Mouse (Mus musculus) hindbrain, embryonic 16.5 days (tissue): ENCODE results near the gene Trnau1ap. TPM values are rescaled to one million over a fixed set of nuclear protein-coding genes. Genes with fewer than 3 reads are reported as not detected.

Experiments used
- ATAC-seq: fragments of 200-750 bp; cut with Nextera tagmentation; 2 replicates; pipeline ENCODE4 v1.8.0; 2017; ENCODE audit warnings: moderate TSS enrichment, moderate library complexity
- H3K27ac ChIP-seq: fragments of 300-500 bp; sonication (generic); 2 replicates; pipeline ENCODE4 v1.5.1; 2014; ENCODE audit warnings: low read depth, mild to moderate bottlenecking, control low read depth, low read length, moderate library complexity
- H3K27me3 ChIP-seq: fragments of 300-500 bp; sonication (generic); replicated peaks from 2 replicates; pipeline ENCODE4 v1.6.1; 2014; ENCODE audit warnings: low read length; ENCODE audit not compliant: control insufficient read depth, insufficient read depth
- H3K36me3 ChIP-seq: fragments of 300-500 bp; sonication (generic); 2 replicates; pipeline ENCODE4 v1.6.1; 2014; ENCODE audit warnings: mild to moderate bottlenecking, low read length, moderate library complexity, mixed read lengths; ENCODE audit not compliant: control insufficient read depth, insufficient read depth
- H3K4me1 ChIP-seq: fragments of 300-500 bp; sonication (generic); 2 replicates; pipeline ENCODE4 v1.6.1; 2014; ENCODE audit warnings: low read depth, low read length; ENCODE audit not compliant: control insufficient read depth, insufficient read depth
- H3K4me2 ChIP-seq: fragments of 300-500 bp; sonication (generic); 2 replicates; pipeline ENCODE4 v1.6.1; 2014; ENCODE audit warnings: mild to moderate bottlenecking, low read length, control low read depth, moderate library complexity
- H3K4me3 ChIP-seq: fragments of 300-500 bp; sonication (generic); 2 replicates; pipeline ENCODE4 v1.5.1; 2014; ENCODE audit warnings: mild to moderate bottlenecking, low read length, control low read depth, moderate library complexity
- H3K9ac ChIP-seq: fragments of 300-500 bp; sonication (generic); 2 replicates; pipeline ENCODE4 v1.6.1; 2014; ENCODE audit warnings: low read depth, mild to moderate bottlenecking, control low read depth, low read length, moderate library complexity
- H3K9me3 ChIP-seq: fragments of 300-500 bp; sonication (generic); 2 replicates; pipeline ENCODE4 v1.6.1; 2014; ENCODE audit warnings: mild to moderate bottlenecking, low read length, moderate library complexity; ENCODE audit not compliant: control insufficient read depth
- WGBS: fragments of 180-500 bp; shearing (Covaris S2); extraction: QIAGEN DNeasy Blood & Tissue Kit; methylation state at CpG from one replicate; pipeline ENCODE4 v1.1.7; 2014; 5-methylcytosine and 5-hydroxymethylcytosine counted together
- polyA plus RNA-seq: library from polyadenylated mRNA; unstranded; fragments of >200 nt; fragmentation: Nextera tagmentation; extraction: Ambion mirVana; gene quantifications from 2 replicates; pipeline ENCODE4 v1.2.1, GENCODE M21; 2015

The Trnau1ap gene
- polyA plus RNA-seq, 1 experiment from 2014 or later, result 75.2 TPM

DNA sequence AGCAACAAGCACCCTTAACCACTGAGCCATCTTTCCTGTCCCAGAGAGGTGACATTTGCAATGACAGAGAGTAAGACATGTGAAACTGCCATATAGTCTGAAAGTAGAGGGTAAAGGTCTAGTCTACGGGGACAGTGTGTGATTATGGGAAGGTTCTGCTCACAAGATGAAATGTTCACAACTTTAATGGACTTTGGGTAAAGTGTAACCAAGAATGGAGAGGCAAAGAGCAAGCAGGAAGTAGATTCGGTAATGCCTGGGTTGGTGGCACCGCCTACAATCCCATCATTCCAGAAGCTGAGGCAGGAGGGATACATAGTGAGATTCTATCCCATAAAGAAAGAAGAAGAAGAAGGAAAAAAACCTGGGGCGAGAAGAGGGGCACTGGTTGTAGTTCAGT lies 16.9 kb upstream of the Trnau1ap start:
- Histone ChIP-seq H3K27ac (no peak overlapping the region), H3K4me2 (no peak overlapping the region), H3K36me3 (no peaks in the 10 kb centered on the region), H3K9ac (no peak overlapping the region), H3K27me3 (no peaks in the 10 kb centered on the region), H3K4me1 (peaks cover 14% of the 10 kb centered on the region), H3K9me3 (no peaks in the 10 kb centered on the region), H3K4me3 (no peak overlapping the region)
- 86% methylated on average over 4 of the region's 4 CpGs for WGBS
- ATAC-seq, result no peak

DNA sequence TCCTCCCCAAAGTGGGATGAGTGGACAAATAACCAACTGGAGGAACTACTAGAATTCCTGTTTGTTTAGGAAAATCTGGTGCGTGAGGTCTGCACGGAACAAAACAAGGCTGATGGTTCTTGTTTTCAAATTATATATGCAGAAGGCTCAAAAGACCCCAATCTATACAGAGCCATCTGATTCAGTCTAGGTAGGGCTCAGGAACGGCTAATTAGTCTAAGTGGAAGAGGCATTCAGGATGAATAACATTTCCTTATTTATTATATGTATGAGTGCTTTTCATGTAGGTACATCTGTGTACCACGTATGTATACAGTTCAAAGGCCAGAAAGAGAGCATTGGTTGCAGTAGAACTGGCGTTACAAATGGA lies 16.5 kb upstream of the Trnau1ap start:
- no peaks in the 10 kb centered on the region for H3K27me3 ChIP-seq
- no peak overlapping the region for H3K9ac ChIP-seq
- H3K36me3 ChIP-seq, result no peaks in the 10 kb centered on the region
- H3K4me1 ChIP-seq, result peaks cover 14% of the 10 kb centered on the region
- no peak overlapping the region for H3K27ac ChIP-seq
- peak; percentile 17; the same call in 1 of the 2 replicates for ATAC-seq
- H3K4me3 ChIP-seq, result peak overlapping the region; percentile 80
- peak overlapping the region; percentile 82; the same call in 1 of the 2 replicates for H3K4me2 ChIP-seq
- no peaks in the 10 kb centered on the region for H3K9me3 ChIP-seq
- 45% methylated on average over 5 of the region's 5 CpGs for WGBS

DNA sequence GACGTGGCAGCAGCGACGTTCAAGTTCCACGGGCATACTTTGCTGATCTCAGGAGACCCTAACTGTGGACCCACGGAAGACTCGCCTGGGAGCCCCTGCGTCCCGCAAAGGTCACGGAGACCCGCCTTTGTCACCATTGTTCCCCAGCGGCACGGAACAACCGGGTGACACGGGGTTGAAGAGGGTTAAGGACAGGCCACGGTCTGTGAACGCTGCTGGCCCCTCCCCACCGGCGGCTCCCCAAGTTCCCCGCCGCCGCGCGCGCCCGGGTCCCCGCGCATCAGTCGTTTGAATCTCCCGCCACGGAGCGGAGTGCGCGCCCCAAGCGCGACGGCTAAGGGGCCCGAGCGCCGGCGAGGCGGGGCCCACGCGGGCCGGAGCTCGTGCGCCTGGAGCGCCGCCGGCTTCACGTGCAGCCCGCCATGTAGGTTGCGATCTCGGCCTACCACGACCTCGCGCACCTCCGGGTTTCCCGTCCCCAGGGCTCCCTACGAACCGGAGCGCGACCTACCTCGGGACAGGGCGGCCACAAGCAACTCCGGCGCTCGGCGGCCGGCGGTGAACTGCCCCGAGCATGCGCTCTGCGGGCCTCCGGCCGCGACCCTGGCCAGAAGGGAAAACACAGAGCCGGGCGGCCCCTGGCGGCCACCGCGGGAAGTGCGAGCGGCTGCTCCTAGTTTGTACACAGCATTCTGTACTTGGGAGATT lies 16.0 kb upstream of the Trnau1ap start:
- Histone ChIP-seq H3K4me1 (peaks cover 14% of the 10 kb centered on the region), H3K36me3 (no peaks in the 10 kb centered on the region), H3K9ac (peak overlapping the region; percentile 79), H3K27ac (peak overlapping the region; percentile 62; the same call in 1 of the 2 replicates), H3K27me3 (no peaks in the 10 kb centered on the region), H3K4me2 (peak overlapping the region; percentile 82), H3K9me3 (no peaks in the 10 kb centered on the region), H3K4me3 (peak overlapping the region; percentile 80)
- peak; percentile 90 for ATAC-seq
- WGBS, result under 1% methylated on average over 64 of the region's 83 CpGs

DNA sequence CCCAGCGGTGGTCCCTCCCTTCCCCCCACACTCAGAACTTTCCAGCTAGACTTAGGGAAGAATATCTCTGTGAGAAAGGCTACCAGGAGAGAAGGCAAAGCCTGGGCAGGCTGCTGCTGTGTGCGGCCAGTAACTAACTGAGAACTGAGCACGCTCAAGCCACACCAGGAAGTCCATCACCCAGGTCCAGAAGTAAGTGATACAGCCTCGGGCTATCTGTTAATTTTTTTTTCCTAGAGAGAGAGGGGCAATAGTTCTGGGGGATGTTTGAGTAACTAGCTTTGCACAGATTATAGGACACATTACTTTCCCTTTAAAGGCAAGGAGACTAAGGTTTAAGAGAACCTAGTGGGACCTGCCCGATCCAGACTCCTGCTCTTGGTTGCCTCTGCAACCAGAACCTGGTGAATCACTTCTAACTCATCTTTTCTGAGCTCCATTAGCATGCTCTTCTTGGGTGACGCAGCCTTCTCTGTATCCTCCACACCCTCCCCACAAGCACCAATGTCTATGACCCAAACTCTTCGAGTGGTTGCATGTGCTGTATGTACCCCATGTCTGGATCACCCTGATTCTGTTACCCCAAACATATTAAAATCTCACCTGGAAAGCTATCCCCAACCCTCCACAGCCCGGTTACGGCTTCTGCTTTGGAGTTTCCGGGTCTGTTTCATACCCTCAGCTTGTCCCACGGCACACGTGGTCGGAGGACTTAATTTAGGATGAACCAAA lies 15.2 kb upstream of the Trnau1ap start:
- ATAC-seq, result no peak
- Histone ChIP-seq H3K4me1 (peaks cover 14% of the 10 kb centered on the region), H3K27ac (no peak overlapping the region), H3K36me3 (no peaks in the 10 kb centered on the region), H3K9ac (peak overlapping the region; percentile 79), H3K4me3 (peak overlapping the region; percentile 80), H3K9me3 (no peaks in the 10 kb centered on the region), H3K27me3 (no peaks in the 10 kb centered on the region), H3K4me2 (peak overlapping the region; percentile 82)
- WGBS, result 7% methylated on average over 13 of the region's 13 CpGs

DNA sequence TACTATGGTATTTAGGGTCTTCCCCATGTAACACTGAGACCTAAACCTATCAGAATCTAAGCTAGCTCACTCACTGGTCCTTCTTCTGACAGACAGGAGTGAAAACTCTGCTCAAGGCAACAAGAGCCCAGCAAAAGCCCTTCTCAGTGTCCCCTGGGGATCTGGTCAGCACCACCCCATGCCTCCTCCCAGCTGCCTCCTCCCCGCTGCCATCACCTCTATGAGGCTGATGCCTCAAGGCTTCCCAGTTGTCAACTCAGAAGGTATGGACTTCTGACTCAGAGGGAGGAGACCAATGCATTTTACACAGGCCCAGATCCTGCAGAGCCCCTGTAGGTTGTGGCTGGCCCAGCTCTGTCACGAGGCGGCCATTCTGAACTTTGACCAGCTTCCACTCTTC lies 12.1 kb upstream of the Trnau1ap start:
- WGBS, result 96% methylated on average over 3 of the region's 3 CpGs

DNA sequence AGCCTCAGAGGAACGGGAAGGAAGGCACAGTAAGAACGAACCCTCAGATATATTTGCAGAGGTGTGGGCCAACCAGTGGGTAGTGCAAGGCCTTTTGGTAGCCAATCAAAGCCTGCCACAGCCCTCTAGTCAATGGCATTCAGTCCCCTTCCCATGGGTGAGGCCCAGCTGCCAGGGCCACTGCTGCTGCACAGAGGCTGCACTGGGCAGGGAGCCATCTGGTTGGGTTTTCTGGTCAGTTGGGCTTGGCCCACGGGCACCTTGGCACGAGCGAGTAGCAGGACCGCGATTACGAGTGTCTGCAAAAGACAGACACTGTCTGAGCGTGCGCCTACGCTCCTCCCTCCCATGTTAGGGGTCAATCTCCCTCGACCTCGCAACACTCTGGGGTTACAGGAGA lies 9.6 kb upstream of the Trnau1ap start:
- H3K27me3 ChIP-seq, result no peaks in the 10 kb centered on the region

More for the DNA sequence above, 12.1 kb upstream of the Trnau1ap start:
- Histone ChIP-seq H3K4me2 (no peak overlapping the region), H3K36me3 (peaks cover 7% of the 10 kb centered on the region), H3K27me3 (no peaks in the 10 kb centered on the region), H3K9ac (no peak overlapping the region), H3K9me3 (no peaks in the 10 kb centered on the region), H3K4me1 (peaks cover 14% of the 10 kb centered on the region), H3K27ac (no peak overlapping the region), H3K4me3 (no peak overlapping the region)
- ATAC-seq, result no peak

DNA sequence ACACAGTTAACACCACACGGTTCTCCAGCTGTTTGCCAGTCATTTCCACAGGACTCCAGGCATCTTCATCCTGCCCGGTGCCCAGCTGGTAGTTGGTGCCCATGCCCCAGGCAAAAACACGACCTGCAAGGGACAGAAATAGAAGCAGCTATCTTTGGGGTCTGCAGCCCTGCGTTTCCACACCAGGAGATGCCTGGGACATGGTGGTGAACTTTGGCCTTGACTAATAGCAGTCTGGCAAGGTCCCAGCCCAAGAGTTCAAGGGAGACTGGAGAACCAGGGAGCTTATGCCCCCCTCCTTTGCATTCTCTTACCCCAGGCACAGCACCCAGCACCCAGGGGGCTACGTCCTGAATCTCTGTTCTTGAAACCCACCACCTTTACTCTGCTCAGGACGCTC lies 3.5 kb upstream of the Trnau1ap start:
- ATAC-seq, result no peak
- Histone ChIP-seq H3K9me3 (no peaks in the 10 kb centered on the region), H3K4me2 (no peak overlapping the region), H3K4me3 (no peak overlapping the region), H3K9ac (no peak overlapping the region), H3K27ac (no peak overlapping the region), H3K36me3 (peaks cover 9% of the 10 kb centered on the region; the same call in 1 of the 2 replicates), H3K4me1 (peaks cover 14% of the 10 kb centered on the region), H3K27me3 (no peaks in the 10 kb centered on the region)
- 89% methylated on average over 6 of the region's 6 CpGs for WGBS

More for the DNA sequence above, 9.6 kb upstream of the Trnau1ap start:
- WGBS, result 82% methylated on average over 13 of the region's 13 CpGs
- peaks cover 3% of the 10 kb centered on the region for H3K4me1 ChIP-seq
- no peak overlapping the region for H3K9ac ChIP-seq
- H3K4me2 ChIP-seq, result no peak overlapping the region
- peaks cover 14% of the 10 kb centered on the region for H3K36me3 ChIP-seq
- H3K27ac ChIP-seq, result no peak overlapping the region
- ATAC-seq, result no peak
- no peaks in the 10 kb centered on the region for H3K9me3 ChIP-seq
- no peak overlapping the region for H3K4me3 ChIP-seq

DNA sequence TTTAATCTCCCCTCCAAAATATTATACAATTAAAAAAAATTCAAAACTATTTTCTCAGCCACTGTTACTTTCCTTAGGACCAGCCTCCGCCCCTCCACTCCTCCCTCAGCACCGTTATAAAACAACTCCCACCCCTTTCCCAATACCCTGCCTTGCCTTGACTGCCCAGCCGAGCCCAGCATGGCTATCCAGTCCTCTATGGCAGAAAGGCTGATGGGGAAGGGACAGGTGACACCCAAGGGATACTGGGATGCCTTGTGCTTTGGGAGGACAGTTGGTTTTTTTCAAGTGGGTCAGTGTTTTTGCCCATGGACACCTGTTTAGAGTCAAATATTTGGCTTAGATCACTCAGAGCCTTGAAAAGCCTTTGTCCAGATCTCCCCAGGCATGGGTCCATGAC lies 2.6 kb upstream of the Trnau1ap start:
- H3K9me3 ChIP-seq, result no peaks in the 10 kb centered on the region
- no peak overlapping the region for H3K4me2 ChIP-seq
- no peak overlapping the region for H3K4me3 ChIP-seq
- H3K36me3 ChIP-seq, result peaks cover 7% of the 10 kb centered on the region; the same call in 1 of the 2 replicates
- H3K27ac ChIP-seq, result no peak overlapping the region
- no peak overlapping the region for H3K9ac ChIP-seq
- no peaks in the 10 kb centered on the region for H3K27me3 ChIP-seq
- 72% methylated on average over 3 of the region's 3 CpGs for WGBS
- no peak for ATAC-seq
- H3K4me1 ChIP-seq, result peaks cover 16% of the 10 kb centered on the region

DNA sequence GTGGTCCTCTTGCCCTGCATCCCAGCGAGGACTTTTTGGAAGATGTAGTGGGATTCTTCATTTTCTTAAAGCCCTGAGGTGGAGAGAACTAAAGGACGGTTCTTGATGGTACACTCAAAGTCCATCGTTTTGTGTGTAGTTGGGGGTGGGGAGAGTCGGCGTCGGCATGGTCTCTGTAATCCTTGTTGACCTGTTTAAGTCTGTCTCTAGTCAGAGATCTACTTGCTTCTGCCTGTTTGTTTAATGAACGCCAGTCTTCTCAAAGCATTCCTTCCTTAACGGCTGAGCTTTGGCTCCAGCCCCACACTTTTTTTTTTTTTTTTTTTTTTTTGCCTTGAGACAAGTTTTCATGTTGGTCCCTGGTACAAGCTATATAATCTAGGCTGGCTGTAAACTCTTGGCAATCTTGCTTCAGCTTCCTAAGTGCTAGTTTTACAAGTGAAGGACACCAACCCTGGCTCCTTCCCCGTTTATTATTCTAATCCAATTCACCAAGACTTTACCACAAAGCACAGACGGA lies 557 bp upstream of the Trnau1ap start:
- peaks cover 9% of the 10 kb centered on the region; the same call in 1 of the 2 replicates for H3K36me3 ChIP-seq
- no peak for ATAC-seq
- peaks cover 16% of the 10 kb centered on the region for H3K4me1 ChIP-seq
- WGBS, result 10% methylated on average over 10 of the region's 10 CpGs
- H3K27ac ChIP-seq, result peak overlapping the region; percentile 86
- peak overlapping the region; percentile 96 for H3K9ac ChIP-seq
- peak overlapping the region; percentile 82 for H3K4me2 ChIP-seq
- H3K9me3 ChIP-seq, result no peaks in the 10 kb centered on the region
- H3K4me3 ChIP-seq, result peak overlapping the region; percentile 88
- H3K27me3 ChIP-seq, result no peaks in the 10 kb centered on the region
